Mouse (Mus musculus) central nervous system, embryonic 14 days (tissue): ENCODE measurements around the gene Oat. TPM values are rescaled to one million over a fixed set of nuclear protein-coding genes. Genes with fewer than 3 reads are reported as not detected.

ENCODE experiments used
- polyA plus RNA-seq: library from polyadenylated mRNA; depleted of rRNA; stranded (reverse); fragments of >200 nt; gene quantifications from 2 replicates; pipeline ENCODE4 v1.2.3, GENCODE M21; 2012; rRNA removed

The Oat gene
- 76.1 and 90.2 TPM in 2 replicates for polyA plus RNA-seq

GRCm38 (mm10) chr7:132576116-132576650 is at the start of gene Oat:
Oat (minus strand) TSS chr7:132576398.

GRCm38 (mm10) chr7:132610468-132611318 is 34.5 kb upstream of the Oat start, which contains the start of gene Lhpp:
Lhpp (plus strand) TSS chr7:132610638.

DNA sequence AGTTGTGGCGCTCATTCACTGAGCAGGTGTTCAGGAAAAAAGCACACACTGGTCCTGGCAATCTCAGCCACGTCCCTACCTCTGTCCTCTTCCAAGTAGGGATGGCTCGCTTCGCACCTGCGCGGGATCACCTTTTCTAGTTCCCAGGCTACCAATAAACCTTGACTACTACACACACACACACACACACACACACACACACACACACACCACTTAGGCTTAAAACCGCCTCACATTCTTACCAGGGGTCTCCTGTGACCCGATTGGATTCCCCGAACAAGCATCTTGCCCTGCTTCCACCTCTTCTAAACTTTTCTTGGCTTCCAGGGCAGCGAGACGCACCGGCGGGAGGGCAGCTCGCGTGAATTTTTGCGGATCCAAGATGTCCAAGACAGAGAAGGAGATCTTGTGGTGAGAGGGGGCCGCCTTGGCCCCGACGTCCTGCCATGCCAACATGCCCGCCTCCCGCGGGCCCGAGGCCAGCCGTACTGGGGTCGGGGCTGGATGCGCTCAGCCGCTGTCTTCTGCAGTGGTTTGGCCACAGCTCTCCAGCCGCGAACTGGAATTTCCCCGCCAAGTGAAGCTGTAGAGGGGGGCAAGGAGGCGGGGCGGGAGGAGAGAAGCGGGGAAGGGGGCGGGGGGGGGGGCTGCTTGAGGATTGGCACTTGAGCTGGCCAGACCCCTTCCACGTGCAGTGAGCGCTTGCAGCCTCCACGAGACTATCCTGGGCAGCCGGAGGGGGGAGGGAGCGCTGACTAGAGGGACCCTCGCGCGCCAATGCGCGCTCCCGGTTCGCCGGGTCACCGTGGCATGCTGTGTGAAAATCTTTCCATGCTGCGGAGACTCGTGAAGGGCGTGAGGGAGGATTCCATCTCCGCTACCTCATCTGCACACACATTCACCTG is 23.1 kb upstream of the Oat start, which contains the start of gene Nkx1-2:
TSS of gene Nkx1-2 (minus strand) at position 567 of the 905 bp plus-strand sequence.

Other genes starting within 250 kb of the Oat start
- 0.32 and 0.55 TPM in 2 replicates for gene Nkx1-2, start 23.2 kb upstream of the Oat start, polyA plus RNA-seq
- 26.1 and 28.6 TPM in 2 replicates for gene Lhpp, start 34.2 kb upstream of the Oat start, polyA plus RNA-seq
- gene Fam53b, start 237.5 kb upstream of the Oat start, polyA plus RNA-seq: 14.1 and 15.1 TPM in 2 replicates